Mouse (Mus musculus) midbrain, embryonic 14.5 days (tissue): ENCODE measurements at regions not wholly inside any gene's neighbourhood (a gene's known extent, or its start where the extent isn't known, plus 50 kb on each side); places are given as distances from the start of the nearest gene placed in this dataset.

Experiments
- ATAC-seq: fragments of 200-750 bp; cut with Nextera tagmentation; 2 replicates; pipeline ENCODE4 v1.8.0; 2017; ENCODE audit warnings: moderate number of reproducible peaks, moderate library complexity; ENCODE audit not compliant: low FRiP score, low TSS enrichment
- DNase-seq: peaks from one replicate; pipeline ENCODE4 v3.0.0-alpha.2; 2015
- H3K27ac ChIP-seq: fragments of 300-500 bp; sonication (generic); replicated peaks from 2 replicates; pipeline ENCODE4 v1.5.1; 2014; ENCODE audit warnings: mild to moderate bottlenecking, low read depth, low read length, moderate library complexity
- H3K27me3 ChIP-seq: fragments of 300-500 bp; sonication (generic); 2 replicates; pipeline ENCODE4 v1.6.1; 2014; ENCODE audit warnings: low read length, control low read depth, mixed read lengths; ENCODE audit not compliant: control insufficient read depth, insufficient read depth
- H3K36me3 ChIP-seq: fragments of 300-500 bp; sonication (generic); 2 replicates; pipeline ENCODE4 v1.6.1; 2014; ENCODE audit warnings: low read length, control low read depth; ENCODE audit not compliant: control insufficient read depth, insufficient read depth
- H3K4me1 ChIP-seq: fragments of 300-500 bp; sonication (generic); 2 replicates; pipeline ENCODE4 v1.6.1; 2014; ENCODE audit warnings: mild to moderate bottlenecking, antibody characterized with exemption, low read length, control low read depth; ENCODE audit not compliant: control insufficient read depth, insufficient read depth
- H3K4me2 ChIP-seq: fragments of 300-500 bp; sonication (generic); 2 replicates; pipeline ENCODE4 v1.6.1; 2014; ENCODE audit warnings: mild to moderate bottlenecking, low read length, moderate library complexity
- H3K4me3 ChIP-seq: fragments of 300-500 bp; sonication (generic); replicated peaks from 2 replicates; pipeline ENCODE4 v1.5.1; 2014; ENCODE audit warnings: low read depth, low read length
- H3K9ac ChIP-seq: fragments of 300-500 bp; sonication (generic); replicated peaks from 2 replicates; pipeline ENCODE4 v1.6.1; 2014; ENCODE audit warnings: mild to moderate bottlenecking, low read length, moderate library complexity
- H3K9me3 ChIP-seq: fragments of 300-500 bp; sonication (generic); 2 replicates; pipeline ENCODE4 v1.6.1; 2016; ENCODE audit warnings: low read length, control low read depth, mixed read lengths; ENCODE audit not compliant: control insufficient read depth
- WGBS: fragments of 180-500 bp; shearing (Covaris S2); extraction: QIAGEN DNeasy Blood & Tissue Kit; methylation state at CpG from one replicate; pipeline ENCODE4 v1.1.7; 2014; 5-methylcytosine and 5-hydroxymethylcytosine counted together

DNA sequence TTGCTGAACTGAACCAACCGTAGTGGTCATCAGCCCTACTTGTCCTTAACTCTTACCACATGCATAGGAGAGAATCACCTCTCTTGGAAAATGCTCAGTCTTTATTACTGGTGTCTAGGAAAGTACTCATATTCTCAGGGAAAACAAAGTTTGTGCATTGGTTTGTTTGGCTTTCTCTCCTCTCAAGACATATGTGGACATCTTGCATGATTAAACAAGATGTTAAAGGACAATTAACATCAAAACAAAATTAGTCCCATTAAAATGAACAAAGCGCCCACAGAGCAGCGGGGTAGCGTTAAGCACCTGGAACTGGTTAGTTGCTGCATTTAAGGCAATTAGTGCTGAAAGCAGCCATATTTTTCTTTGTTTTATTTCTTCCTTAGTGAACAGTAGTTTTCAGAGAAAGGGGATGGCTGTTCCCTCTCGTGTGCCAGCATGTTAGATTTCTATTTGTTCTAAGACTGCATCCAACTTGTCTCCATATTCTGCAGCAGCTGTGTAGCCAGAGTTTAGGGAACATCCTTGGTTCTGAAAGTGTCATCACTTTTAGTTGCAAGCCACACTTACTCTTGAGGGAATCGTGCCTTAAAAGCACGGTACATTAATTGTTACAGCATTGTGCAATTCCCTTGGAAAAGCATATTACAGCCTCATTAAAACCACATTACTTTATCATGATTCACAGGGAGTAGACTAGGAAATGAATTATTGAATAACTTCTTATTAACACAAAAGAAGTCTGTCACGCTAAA, 137.7 kb downstream of the Ube2u start:
- no peak overlapping the region for H3K27ac ChIP-seq
- DNase-seq: peak; percentile 49
- H3K4me1 ChIP-seq: peaks cover 8% of the 10 kb centered on the region; the same call in 1 of the 2 replicates
- H3K27me3 ChIP-seq: no peaks in the 10 kb centered on the region
- H3K36me3 ChIP-seq: no peaks in the 10 kb centered on the region
- no peak for ATAC-seq
- no peak overlapping the region for H3K9ac ChIP-seq
- no peaks in the 10 kb centered on the region for H3K9me3 ChIP-seq
- H3K4me2 ChIP-seq: no peak overlapping the region
- H3K4me3 ChIP-seq: no peak overlapping the region
- WGBS: 77% methylated on average over 8 of the region's 8 CpGs

GRCm38 (mm10) chr4:100616916-100617488, 138.4 kb downstream of the Ube2u start:
- Histone ChIP-seq H3K9me3 (no peaks in the 10 kb centered on the region), H3K4me3 (no peak overlapping the region), H3K27ac (peak overlapping the region; percentile 52), H3K4me1 (peaks cover 8% of the 10 kb centered on the region; the same call in 1 of the 2 replicates), H3K27me3 (no peaks in the 10 kb centered on the region), H3K9ac (no peak overlapping the region), H3K36me3 (no peaks in the 10 kb centered on the region), H3K4me2 (no peak overlapping the region)
- 59% methylated on average over 11 of the region's 11 CpGs for WGBS
- ATAC-seq: no peak
- no peak for DNase-seq

GRCm38 (mm10) chr4:100624656-100625055, 146.0 kb downstream of the Ube2u start:
- H3K27me3 ChIP-seq: no peaks in the 10 kb centered on the region
- DNase-seq (no peak), ATAC-seq (no peak)
- H3K36me3 ChIP-seq: no peaks in the 10 kb centered on the region
- H3K4me2 ChIP-seq: no peak overlapping the region
- WGBS: 96% methylated on average over 3 of the region's 5 CpGs
- no peak overlapping the region for H3K4me3 ChIP-seq
- no peaks in the 10 kb centered on the region for H3K4me1 ChIP-seq
- no peak overlapping the region for H3K9ac ChIP-seq
- no peak overlapping the region for H3K27ac ChIP-seq
- no peaks in the 10 kb centered on the region for H3K9me3 ChIP-seq

- Histone ChIP-seq H3K27ac (no peak overlapping the region), H3K27me3 (no peaks in the 10 kb centered on the region), H3K4me3 (no peak overlapping the region), H3K36me3 (no peaks in the 10 kb centered on the region), H3K9me3 (no peaks in the 10 kb centered on the region), H3K4me1 (no peaks in the 10 kb centered on the region), H3K4me2 (no peak overlapping the region), H3K9ac (no peak overlapping the region)
- WGBS: 87% methylated on average over 4 of the region's 4 CpGs
- ATAC-seq (no peak), DNase-seq (no peak)
These were observed 147.9 kb downstream of the Ube2u start for GRCm38 (mm10) chr4:100626551-100626950.

GRCm38 (mm10) chr4:100634388-100634787, 142.1 kb upstream of the Cachd1 start:
- H3K4me1 ChIP-seq: no peaks in the 10 kb centered on the region
- H3K4me2 ChIP-seq: no peak overlapping the region
- no peak for ATAC-seq
- no peaks in the 10 kb centered on the region for H3K27me3 ChIP-seq
- no peak for DNase-seq
- H3K9me3 ChIP-seq: no peaks in the 10 kb centered on the region
- H3K4me3 ChIP-seq: no peak overlapping the region
- H3K36me3 ChIP-seq: no peaks in the 10 kb centered on the region
- no peak overlapping the region for H3K27ac ChIP-seq
- 58% methylated on average over 2 of the region's 2 CpGs for WGBS
- no peak overlapping the region for H3K9ac ChIP-seq

DNA sequence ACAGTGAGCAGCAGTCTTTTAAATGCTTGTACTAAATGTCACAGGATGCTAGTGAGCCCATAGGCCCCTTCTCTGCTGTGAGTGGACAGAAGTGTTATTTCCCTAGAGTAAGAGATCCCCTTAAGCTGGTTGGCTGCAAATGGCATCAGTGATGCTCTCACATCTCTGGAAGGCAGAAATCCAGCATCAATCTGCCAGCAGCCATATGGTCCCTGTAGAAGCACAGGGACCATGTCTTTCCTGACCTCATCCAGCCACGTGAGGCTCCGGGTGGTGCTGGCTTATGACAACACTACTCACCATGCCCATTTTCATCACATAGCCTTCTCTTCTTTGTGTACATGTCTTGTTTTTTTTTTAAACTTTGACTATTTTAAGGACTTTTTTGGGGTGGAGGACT, 138.9 kb upstream of the Cachd1 start:
- WGBS: 87% methylated on average over 2 of the region's 2 CpGs
- Histone ChIP-seq H3K4me3 (no peak overlapping the region), H3K4me2 (no peak overlapping the region), H3K36me3 (no peaks in the 10 kb centered on the region), H3K4me1 (no peaks in the 10 kb centered on the region), H3K27ac (no peak overlapping the region), H3K9me3 (no peaks in the 10 kb centered on the region), H3K9ac (no peak overlapping the region), H3K27me3 (no peaks in the 10 kb centered on the region)
- no peak for DNase-seq
- no peak for ATAC-seq

- Histone ChIP-seq H3K9ac (no peak overlapping the region), H3K27me3 (no peaks in the 10 kb centered on the region), H3K4me2 (no peak overlapping the region), H3K4me3 (no peak overlapping the region), H3K9me3 (no peaks in the 10 kb centered on the region), H3K27ac (no peak overlapping the region), H3K4me1 (peaks cover 11% of the 10 kb centered on the region), H3K36me3 (no peaks in the 10 kb centered on the region)
- ATAC-seq (no peak), DNase-seq (no peak)
- 95% methylated on average over 1 of the region's 1 CpGs for WGBS
These were observed 115.3 kb upstream of the Cachd1 start for GRCm38 (mm10) chr4:100661154-100661553.

- peak; percentile 85 for DNase-seq
- 9% methylated on average over 5 of the region's 5 CpGs for WGBS
- Histone ChIP-seq H3K9ac (no peak overlapping the region), H3K4me3 (no peak overlapping the region), H3K36me3 (no peaks in the 10 kb centered on the region), H3K4me1 (peaks cover 11% of the 10 kb centered on the region), H3K9me3 (no peaks in the 10 kb centered on the region), H3K27ac (peak overlapping the region; percentile 15), H3K27me3 (no peaks in the 10 kb centered on the region), H3K4me2 (no peak overlapping the region)
- peak; percentile 70; the same call in 1 of the 2 replicates for ATAC-seq
These were observed 111.7 kb upstream of the Cachd1 start for GRCm38 (mm10) chr4:100664619-100665264.
